Mouse (Mus musculus) forebrain, embryonic 15.5 days (tissue): ENCODE data around the gene Boll. TPM values are rescaled to one million over a fixed set of nuclear protein-coding genes. Genes with fewer than 3 reads are reported as not detected.

ENCODE experiments used
- polyA plus RNA-seq: library from polyadenylated mRNA; unstranded; fragments of >200 nt; fragmentation: Nextera tagmentation; extraction: Ambion mirVana; gene quantifications from 2 replicates; pipeline ENCODE4 v1.2.1, GENCODE M21; 2015

Gene Boll
- polyA plus RNA-seq, 1 experiment from 2014 or later: not detected

Other genes with a start within 250 kb of the Boll start
- gene Mob4, start 232.2 kb downstream of the Boll start, polyA plus RNA-seq: 175 and 182 TPM in 2 replicates
- 12.7 and 13.4 TPM in 2 replicates for gene Rftn2, start 136.7 kb downstream of the Boll start, polyA plus RNA-seq
- gene Mars2, start 126.3 kb downstream of the Boll start, polyA plus RNA-seq: 4.3 and 4.4 TPM in 2 replicates
- gene Plcl1, start 42.5 kb upstream of the Boll start, polyA plus RNA-seq: 5.4 and 5.8 TPM in 2 replicates